Mouse (Mus musculus) megakaryocyte, embryonic 14.5 days (primary cell): Measurements from ENCODE around the gene Olfr224. TPM values are rescaled to one million over a fixed set of nuclear protein-coding genes. Genes with fewer than 3 reads are reported as not detected.

Source experiments
- polyA plus RNA-seq: library from polyadenylated mRNA; stranded (reverse); fragments of >175 nt; gene quantifications from 2 replicates; pipeline ENCODE4 v1.2.3, GENCODE M21; 2012; ENCODE audit warnings: low replicate concordance; ENCODE audit not compliant: insufficient read depth

Olfr224 gene
- polyA plus RNA-seq, 1 experiment, result not detected

Other genes with a start within 250 kb of the Olfr224 start
- gene Zfp672, start 240.2 kb downstream of the Olfr224 start, polyA plus RNA-seq, result 11.6 and 18.5 TPM in 2 replicates
- gene Sh3bp5l, start 239.8 kb downstream of the Olfr224 start, polyA plus RNA-seq, result 2.9 and 15.9 TPM in 2 replicates
- not detected in 2 replicates for gene Lypd8, start 191.5 kb downstream of the Olfr224 start, polyA plus RNA-seq
- not detected in 2 replicates for gene 1810065E05Rik, start 149.4 kb downstream of the Olfr224 start, polyA plus RNA-seq
- gene Gm12253, start 138.0 kb downstream of the Olfr224 start, polyA plus RNA-seq, result not detected in 2 replicates
- gene Lypd9, start 117.6 kb downstream of the Olfr224 start, polyA plus RNA-seq, result not detected in 2 replicates
- gene Olfr30, start 108.3 kb downstream of the Olfr224 start, polyA plus RNA-seq, result not detected in 2 replicates
- not detected in 2 replicates for gene Olfr332, start 78.0 kb downstream of the Olfr224 start, polyA plus RNA-seq
- not detected in 2 replicates for gene Olfr331, start 68.0 kb downstream of the Olfr224 start, polyA plus RNA-seq
- not detected in 2 replicates for gene Olfr330, start 35.7 kb downstream of the Olfr224 start, polyA plus RNA-seq
- gene Olfr329-ps, start 24.1 kb downstream of the Olfr224 start, polyA plus RNA-seq, result not detected in 2 replicates
- 0.44 TPM in 1 of 2 replicates, not detected in the other for gene Olfr328, start 14.9 kb downstream of the Olfr224 start, polyA plus RNA-seq
- not detected in 2 replicates for gene Olfr325, start 7.2 kb upstream of the Olfr224 start, polyA plus RNA-seq
- gene Olfr324, start 24.6 kb upstream of the Olfr224 start, polyA plus RNA-seq, result not detected in 2 replicates
- gene 2210407C18Rik, start 45.5 kb upstream of the Olfr224 start, polyA plus RNA-seq, result not detected in 2 replicates
- gene Olfr323, start 59.9 kb upstream of the Olfr224 start, polyA plus RNA-seq, result not detected in 2 replicates
- 7.9 and 18.0 TPM in 2 replicates for gene Trim58, start 69.9 kb upstream of the Olfr224 start, polyA plus RNA-seq
- gene Olfr322, start 88.2 kb upstream of the Olfr224 start, polyA plus RNA-seq, result not detected in 2 replicates
- not detected in 2 replicates for gene Olfr320, start 110.5 kb upstream of the Olfr224 start, polyA plus RNA-seq
- gene Olfr319, start 128.6 kb upstream of the Olfr224 start, polyA plus RNA-seq, result not detected in 2 replicates
- gene Olfr318, start 153.5 kb upstream of the Olfr224 start, polyA plus RNA-seq, result not detected in 2 replicates
- not detected in 2 replicates for gene Olfr317, start 168.7 kb upstream of the Olfr224 start, polyA plus RNA-seq
- gene Olfr316, start 182.2 kb upstream of the Olfr224 start, polyA plus RNA-seq, result not detected in 2 replicates
- not detected in 2 replicates for gene Olfr315, start 202.6 kb upstream of the Olfr224 start, polyA plus RNA-seq
- gene Olfr314, start 212.4 kb upstream of the Olfr224 start, polyA plus RNA-seq, result 3.7 TPM in 1 of 2 replicates, not detected in the other
- not detected in 2 replicates for gene Fam183b, start 231.4 kb upstream of the Olfr224 start, polyA plus RNA-seq
- gene Olfr313, start 244.4 kb upstream of the Olfr224 start, polyA plus RNA-seq, result not detected in 2 replicates